Mouse (Mus musculus) C2C12 (cell line): ENCODE measurements around the gene Zfp846.
"Not testable (repeated sequence)": the region's sequence is repeated elsewhere in the genome, so short reads cannot be mapped to it uniquely, and the experiment has no call there.

Source experiments
- CEBPB ChIP-seq: IDR thresholded peaks from one replicate; pipeline ENCODE4 v1.6.1; 2011; ENCODE audit warnings: low read depth, mild to moderate bottlenecking, control low read depth, moderate library complexity
- CTCF ChIP-seq: IDR thresholded peaks from one replicate; pipeline ENCODE4 v1.5.1; 2011; ENCODE audit not compliant: control insufficient read depth, insufficient read depth, insufficient read length
- FOSL1 ChIP-seq: IDR thresholded peaks from one replicate; pipeline ENCODE4 v1.8.0; 2011; ENCODE audit warnings: mild to moderate bottlenecking, low read length; ENCODE audit not compliant: poor library complexity, insufficient read depth, severe bottlenecking
- MAX ChIP-seq: IDR thresholded peaks from one replicate; pipeline ENCODE4 v1.6.1; 2011; ENCODE audit warnings: mild to moderate bottlenecking, control low read depth
- MYOD1 ChIP-seq: IDR thresholded peaks from one replicate; pipeline ENCODE4 v1.6.1; 2011; ENCODE audit warnings: low read depth; ENCODE audit not compliant: control insufficient read depth, insufficient read length
- MYOG ChIP-seq: IDR thresholded peaks from one replicate; pipeline ENCODE4 v1.6.1; 2011; ENCODE audit not compliant: control insufficient read depth, insufficient read length; ENCODE audit errors: extremely low read depth
- USF1 ChIP-seq: IDR thresholded peaks from one replicate; pipeline ENCODE4 v1.6.1; 2011; ENCODE audit warnings: low read depth, mild to moderate bottlenecking, control low read depth, moderate library complexity

DNA sequence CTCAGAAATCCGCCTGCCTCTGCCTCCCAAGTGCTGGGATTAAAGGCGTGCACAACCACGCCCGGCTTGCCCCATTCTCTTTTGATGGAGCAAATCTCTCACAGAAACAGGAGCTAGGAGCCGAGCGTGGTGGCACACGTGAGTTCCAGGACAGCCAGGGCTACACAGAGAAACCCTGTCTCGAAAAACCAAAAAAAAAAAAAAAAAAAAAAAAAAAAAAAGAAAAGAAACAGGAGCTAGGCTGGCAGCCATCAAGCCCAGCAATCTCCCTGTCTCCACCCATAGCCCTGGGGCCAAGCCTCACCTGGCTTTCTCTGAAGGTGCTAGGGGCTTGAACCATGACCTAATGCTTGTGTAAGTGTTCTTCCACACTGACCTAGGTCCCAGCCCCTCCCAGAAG is 54.6 kb downstream of the Zfp846 start:
- not testable (repeated sequence) for TF ChIP-seq CTCF, USF1, MAX, FOSL1, MYOG, CEBPB, MYOD1
